Mouse (Mus musculus) kidney, postnatal 4 days (tissue): Measurements from ENCODE around the gene Zar1l.
"Not testable (repeated sequence)": the region's sequence is repeated elsewhere in the genome, so short reads cannot be mapped to it uniquely, and the experiment has no call there.

Experiments
- DNase-seq, 2 experiments: peaks; one replicate each; pipeline ENCODE4 v3.0.0; 2021; ENCODE audit warnings: mixed read lengths in 2 of 2

The Zar1l gene

DNA sequence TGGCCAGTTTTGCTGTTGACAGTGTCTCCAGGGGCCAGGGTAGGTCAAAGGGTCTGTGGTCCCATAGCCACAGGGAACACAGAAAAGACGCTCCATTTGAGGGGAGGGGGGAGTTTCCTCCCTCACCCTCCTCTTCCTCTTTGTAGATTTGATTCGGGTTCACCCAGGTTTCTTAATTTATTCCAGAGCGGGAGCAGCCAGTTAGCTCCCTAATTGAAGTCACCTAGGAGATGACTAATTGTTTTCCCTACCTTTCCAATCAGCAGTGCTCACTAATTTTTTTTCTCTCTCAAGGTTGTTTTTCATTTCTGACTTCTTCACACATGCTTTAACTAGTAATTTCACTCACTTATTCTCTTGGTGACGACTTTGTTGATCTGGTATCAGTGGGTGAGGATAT is at the start of gene Zar1l:
Gene Zar1l (minus strand): TSS at position 101 of the 400 bp plus-strand sequence.
- no peak for DNase-seq

DNA sequence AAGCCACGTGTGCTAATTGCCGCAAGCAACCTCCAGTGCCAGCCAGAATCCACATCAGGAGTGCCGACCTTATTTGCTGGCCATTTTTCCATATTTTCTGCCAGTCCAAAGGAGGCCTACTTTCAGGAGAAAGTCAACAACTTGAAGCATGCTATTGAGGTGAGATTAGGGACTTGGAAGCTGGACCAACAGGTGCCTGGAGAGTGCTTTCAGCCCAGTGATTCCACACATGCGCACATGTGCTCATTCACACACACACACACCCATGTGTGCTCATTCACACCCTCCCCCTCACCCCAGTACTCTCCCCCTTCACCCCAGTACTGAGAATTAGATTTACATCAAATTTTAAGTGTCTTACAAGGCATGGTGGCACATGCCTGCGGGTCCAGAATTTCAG is 49.0 kb upstream of the Zar1l start:
- DNase-seq = no peak

DNA sequence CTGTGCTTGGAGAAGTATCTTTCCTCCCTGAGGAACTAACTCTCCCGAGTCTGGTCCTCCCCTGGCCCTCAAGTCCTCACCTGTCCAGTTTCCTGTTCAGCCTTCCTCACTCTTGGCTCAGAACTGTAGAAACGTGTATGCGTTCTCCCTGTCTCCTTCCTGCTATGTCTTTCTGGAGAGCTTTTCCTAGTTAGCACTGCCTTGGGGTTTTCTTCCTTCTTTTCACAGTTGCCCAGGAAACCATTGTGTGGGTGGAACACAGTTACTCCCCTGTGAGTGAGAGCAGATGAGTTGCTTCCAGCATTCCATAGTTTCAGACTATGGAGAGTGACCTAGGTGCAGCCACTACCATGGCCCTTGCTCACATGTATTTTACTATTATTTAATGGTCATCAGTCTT is 48.3 kb upstream of the Zar1l start:
- DNase-seq = no peak

DNA sequence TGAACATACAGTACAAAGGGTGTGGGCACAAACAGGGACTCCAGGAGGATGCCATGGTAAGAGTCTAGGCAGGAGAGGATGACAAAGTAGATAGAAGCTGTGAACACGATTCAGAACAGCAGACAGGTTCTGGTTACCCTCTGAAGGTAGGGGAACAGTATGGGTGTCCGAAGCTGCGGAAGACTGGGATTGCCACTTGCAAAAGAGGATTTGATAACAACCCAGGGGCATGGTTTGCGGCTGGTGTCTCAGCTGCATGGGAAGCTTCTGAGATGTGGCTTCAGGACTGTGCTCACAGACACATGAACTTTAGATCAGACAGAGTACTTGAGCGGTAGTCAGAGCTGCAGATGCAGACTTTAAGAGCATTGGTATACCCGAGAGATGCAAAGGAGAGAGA is 46.5 kb upstream of the Zar1l start:
- DNase-seq = no peak

DNA sequence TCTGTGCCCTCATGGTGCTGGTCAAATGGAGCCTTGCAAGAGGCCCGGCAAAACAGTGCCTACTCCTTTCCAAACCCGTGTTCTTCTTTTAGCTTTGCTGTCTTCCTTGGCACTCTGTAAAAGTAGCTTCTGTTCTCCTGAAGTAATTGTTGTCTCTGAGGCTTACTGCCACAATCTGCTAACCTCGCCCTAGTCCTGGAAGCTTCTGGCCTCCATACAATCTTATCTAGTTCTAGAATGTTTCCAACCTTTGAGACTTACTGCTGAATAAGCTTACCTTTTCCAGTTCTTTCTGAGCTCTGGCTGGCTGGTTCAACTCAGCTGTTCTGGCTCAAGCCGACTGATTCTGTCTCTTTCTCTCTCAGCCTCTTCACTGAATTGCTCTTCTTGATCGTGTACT is 43.8 kb upstream of the Zar1l start:
- DNase-seq = no peak

DNA sequence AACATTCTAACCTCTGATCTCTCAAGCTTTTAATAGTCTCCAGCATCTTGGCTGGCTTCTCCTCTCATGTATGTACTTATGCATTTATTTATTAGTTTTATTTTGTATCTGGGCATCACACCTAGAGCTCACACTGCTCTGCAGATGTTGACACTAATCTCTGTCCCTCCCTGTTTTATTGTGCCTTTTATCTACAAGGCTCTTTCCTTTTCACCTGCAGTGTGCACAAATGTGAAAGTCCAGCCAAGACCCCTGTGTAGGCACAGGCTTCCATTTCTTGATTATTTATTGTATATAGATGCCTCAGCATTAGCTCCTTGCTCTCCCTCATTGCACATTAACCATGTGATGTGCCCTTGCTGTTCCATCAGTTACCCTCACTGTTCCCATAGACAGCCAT is 43.4 kb upstream of the Zar1l start:
- DNase-seq = no peak

DNA sequence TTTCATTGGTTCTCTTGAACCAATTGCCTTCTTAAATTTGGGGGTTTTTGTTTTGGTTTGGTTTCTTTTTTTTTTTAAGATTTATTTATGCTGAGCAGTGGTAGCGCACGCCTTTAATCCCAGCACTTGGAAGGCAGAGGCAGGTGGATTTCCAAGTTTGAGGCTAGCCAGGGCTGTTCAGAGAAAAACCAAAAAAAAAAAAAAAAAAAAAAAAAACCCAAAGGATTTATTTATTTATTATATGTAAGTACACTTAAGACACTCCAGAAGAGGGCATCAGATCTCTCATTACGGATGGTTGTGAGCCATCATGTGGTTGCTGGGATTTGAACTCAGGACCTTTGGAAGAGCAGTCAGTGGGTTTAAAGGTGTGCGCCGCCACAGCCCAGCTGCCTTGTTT is 42.9 kb upstream of the Zar1l start:
- DNase-seq = no peak

DNA sequence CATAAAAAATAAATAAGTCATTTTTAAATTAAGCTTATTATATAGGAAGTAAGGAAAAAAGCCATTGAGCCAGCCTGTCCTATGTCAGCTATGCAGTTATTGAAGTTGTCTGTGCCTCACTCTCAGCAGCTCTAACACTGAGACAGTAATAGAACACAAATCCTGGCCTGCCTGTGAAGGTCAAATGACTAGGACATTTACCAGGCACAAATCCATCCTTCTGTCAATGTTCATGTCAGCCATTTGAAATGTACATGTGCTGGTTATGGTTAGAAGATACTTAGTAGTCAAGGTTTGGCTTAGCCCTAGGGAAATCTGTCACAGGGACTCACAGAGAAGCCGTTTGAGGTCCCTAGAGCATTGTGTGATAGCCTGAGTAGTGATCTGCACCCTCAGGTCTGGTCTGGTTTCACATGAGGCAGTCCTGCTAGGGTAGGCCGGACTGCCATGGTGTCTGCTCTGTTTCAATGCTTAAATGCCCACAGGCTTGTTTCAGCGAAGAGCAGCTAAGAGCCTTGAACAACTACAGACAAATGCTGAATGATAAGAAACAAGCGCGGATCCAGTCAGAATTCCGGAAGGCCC is 41.6 kb upstream of the Zar1l start:
- no peak for DNase-seq

DNA sequence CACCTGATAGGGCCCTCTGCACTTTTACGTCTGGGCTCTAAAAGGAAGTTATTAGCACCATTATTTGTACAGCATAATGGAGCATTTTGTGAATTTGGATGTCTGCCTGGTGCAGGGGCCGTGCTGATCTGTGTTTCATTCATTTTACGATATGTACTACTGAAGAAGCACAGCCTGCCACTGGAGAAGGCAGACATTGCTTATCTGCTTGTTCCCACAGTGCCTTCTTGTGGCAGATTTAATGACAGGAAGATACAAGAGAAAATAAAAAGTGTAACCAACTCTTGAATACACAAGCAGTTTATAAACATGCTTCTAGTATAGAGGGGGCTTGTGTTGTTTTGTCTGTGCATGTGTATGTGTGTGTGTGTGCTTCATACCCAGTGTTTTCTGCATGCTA is 33.7 kb upstream of the Zar1l start:
- peak; percentile 14 to 33 for DNase-seq

DNA sequence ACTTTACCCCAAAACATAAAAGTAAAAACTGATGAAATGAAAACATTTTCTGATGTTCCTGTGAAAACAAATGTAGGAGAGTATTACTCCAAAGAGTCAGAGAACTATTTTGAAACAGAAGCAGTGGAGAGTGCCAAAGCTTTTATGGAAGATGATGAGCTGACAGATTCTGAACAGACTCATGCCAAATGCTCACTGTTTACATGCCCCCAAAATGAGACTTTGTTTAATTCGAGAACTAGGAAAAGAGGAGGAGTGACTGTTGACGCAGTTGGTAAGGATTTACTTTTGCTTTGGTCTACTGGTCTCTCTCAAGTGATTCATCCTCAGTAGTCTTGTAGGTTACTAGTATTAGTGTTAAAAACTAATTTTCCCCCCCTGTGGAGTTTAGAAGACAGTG is 25.2 kb upstream of the Zar1l start:
- no peak for DNase-seq

DNA sequence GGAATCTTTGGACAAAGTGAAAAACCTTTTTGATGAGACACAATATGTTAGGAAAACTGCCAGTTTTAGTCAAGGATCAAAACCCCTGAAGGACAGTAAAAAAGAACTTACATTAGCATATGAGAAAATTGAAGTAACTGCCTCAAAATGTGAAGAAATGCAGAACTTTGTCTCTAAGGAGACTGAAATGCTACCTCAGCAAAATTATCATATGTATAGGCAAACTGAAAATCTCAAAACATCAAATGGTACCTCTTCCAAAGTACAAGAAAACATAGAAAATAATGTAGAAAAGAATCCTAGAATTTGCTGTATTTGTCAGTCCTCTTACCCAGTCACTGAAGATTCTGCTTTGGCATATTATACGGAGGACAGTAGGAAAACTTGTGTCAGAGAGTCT is 23.3 kb upstream of the Zar1l start:
- no peak for DNase-seq

DNA sequence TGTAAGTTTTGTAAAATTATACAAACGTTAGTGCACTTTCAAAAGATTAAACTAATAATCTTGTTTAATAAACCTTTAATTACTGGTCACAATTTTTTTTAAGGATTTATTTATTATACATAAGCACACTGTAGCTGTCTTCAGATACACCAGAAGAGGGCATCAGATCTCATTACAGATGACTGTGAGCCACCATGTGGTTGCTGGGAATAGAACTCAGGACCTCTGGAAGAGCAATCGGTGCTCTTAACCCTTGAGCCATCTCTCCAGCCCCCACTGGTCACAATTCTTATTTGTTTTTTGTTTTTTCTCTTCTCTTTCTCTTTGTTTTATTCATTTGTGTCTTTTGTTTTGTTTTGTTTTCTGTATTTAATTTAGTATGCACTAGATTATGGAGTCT is 7.3 kb upstream of the Zar1l start:
- no peak for DNase-seq

DNA sequence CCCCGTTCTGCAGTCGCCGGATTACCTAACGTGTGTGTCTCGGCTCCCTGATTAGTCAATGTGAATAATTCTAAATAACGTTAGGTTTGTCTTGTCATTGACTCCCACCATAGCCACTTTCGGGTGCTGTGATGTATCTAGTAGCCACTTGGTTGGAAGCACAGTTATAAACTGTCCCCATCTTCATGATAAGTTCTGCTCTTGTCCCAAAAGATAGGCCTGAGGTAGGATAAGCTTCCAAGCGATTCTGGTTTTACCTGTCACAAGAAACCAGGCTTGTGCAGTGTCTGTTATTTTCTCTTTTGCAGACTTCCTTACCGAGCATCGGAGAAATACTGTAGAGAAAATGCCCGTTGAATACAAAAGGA is 4.9 kb upstream of the Zar1l start:
- DNase-seq = no peak

DNA sequence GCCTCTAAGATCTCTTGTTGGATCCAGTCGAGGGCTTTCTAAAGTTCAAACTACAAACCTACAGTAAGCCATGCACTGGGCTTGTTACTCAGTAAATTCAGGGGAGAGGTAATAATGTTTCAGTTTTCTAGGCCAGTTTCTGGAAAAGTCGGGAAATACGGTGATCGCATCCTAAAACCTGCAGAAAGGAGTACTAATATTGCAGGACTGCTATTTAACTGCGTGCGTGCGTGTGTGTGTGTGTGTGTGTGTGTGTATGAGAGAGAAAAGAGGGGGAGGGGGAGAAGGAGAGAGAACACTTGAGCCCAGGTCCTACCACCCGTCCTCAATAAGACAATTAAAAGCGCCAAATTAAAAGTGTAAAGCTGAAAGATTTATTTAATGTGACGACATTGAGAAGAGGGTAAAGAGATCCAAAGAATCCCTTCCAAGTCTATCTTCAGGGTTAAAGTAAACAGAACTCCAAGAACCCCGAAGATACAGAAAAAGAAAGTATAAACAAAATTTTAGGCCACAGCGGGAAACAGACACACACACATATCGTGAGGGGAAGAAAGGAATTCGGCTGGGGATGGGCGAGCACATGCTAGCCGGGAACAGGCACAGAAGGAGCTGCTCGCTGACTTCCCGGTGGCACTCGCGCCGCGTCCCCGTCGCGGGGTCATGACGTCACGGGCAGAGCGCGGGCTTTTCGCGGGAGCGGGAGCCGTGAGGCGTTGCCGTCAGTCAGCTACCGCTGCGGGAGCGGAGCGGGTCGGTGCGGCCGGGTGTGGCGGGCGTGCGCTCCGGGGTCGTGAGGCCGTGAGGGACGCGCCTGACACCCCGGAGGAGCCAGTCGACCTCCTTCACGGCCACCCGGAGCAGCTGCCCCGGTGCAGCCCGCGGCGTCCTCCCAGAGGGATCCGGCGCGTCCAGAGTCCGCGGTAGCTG is 4.2 kb upstream of the Zar1l start, which contains the start of gene Brca2:
Gene Brca2 (plus strand): TSS at position 694 of the 930 bp plus-strand sequence.
- peak; percentile 95 to 96 for DNase-seq

DNA sequence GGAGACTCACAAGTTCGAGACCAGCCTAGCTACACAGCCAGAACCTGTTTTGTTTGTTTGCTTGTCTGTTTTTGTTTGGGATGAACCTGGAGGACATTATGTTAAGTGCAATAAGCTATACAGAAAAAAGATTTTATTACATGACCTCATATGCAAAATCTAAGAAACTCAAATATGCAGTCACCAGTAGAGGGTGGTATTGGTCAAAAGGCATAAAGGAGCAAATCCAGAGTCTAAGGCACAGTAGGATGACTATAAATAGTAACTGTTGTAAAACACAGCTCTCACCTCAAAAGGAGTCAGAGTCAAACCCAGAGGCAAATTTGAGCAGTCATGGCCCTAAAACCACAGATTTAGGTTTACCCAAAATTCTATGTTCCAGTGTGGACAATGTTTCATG is 1.6 kb upstream of the Zar1l start:
- DNase-seq = no peak

DNA sequence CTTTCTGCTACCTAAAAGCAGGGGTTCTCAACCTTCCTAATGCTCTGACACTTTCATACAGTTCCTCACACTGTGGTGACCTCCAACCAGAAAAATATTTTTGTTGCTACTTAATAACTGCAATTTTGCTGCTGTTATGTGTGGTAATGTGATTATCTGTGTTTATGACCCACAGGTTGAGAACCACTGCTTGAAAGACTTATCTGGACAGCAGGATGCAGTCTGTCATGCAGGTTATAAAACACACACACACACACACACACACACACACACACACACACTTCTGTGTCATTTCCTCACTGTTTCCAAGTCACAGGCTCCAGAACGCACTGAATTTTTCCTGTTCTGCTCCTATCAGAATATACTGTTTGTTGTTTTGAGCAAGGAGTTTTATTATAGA is 3.9 kb downstream of the Zar1l start:
- DNase-seq = no peak

DNA sequence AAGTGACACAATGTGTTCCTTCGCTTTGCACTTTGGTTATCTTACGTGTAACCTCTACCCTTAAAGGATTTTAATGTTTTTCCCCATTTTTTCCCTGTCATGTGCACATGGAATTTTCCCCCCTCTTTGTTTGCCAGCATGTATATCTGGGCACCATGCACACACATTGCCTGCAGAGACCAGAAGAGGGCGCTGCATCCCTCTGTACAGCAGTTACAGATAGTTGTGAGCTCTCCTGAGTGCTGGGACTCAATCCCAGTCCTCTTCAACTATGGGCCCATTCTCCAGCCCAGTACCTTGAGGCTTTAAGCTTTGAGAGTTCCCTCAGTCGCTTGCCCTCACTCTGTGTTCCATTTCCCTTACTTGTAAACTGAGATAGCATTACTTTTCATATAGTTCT is 4.7 kb downstream of the Zar1l start:
- no peak for DNase-seq

DNA sequence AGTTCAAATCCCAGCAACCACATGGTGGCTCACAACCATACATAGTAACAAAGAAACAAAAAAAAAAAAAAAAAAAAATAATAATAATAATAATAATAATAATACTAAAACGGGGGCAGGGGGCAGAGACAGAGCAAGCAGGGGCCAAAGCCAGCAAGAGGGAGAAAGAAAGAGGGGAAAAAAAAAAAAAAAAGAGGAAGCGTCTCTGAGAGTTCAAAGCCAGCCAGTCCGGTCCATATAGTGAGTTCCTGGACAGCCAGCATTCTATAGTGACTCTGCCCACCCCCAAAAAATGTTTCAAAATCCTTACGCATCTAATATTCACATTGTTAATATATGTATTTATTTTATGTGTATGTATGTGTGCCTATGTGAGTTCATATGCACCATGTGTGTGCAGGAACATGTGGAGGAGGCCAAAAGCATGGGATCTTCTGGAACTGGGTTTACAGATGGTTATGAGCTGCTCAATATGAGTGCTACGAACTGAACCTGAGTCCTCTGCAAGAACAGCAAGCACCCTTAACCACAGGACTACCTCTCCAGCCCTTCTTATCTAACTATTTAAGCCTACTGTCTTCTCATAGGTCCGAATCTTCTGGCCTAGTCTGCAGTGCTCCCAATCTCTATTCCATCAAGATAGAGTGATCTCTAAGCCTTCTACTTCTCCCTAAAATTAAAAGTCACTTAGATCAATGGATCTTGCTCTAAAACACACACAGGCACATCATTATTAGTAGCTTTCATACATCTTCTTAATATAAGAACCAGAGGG is 7.3 kb downstream of the Zar1l start:
- no peak for DNase-seq

DNA sequence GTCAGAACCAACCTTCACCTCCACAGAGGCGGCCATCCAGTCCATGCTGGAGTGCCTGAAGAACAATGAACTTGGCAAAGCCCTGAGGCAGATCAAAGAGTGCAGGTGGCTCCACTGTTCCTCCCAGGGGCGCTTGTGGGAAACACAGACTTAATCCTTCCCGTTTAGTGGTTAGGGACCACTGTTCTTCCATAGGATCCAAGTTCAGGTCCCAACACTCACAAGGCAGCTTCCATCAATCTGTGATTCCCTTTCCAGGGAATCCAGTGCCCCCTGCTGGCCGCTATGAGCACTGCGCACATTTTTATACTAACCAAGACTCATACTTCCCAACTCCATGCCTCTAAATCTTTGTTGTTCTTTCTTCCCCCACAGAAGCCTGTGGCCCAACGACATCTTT is 22.2 kb downstream of the Zar1l start:
- peak; percentile 62 to 63 for DNase-seq

DNA sequence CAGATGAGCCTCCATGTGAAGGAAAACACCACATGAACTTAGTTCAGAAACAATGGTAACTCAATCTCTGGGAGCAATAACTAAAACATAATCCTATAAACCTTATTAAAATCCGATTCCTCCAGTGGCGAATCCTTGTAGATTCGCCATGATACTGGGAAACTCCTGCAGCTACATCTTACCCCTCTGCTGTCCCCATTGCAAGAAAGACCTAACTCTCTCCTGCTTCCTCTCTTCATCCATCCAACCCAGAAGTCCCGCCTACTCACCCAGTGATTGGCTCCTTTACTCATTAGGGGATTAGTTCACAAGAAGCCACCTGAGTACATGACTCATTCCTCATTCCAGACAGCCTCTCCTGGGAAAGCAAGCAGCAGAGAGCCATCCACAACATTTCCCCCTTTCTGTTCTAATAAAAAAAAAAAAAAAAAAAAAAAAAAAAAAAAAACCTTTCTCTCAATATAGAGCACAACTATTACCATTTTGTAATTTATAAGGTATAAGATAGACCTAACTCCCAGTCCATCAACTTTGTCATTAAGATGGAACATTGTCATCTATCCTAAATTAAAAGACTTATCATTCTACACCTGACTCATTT is 26.3 kb downstream of the Zar1l start:
- not testable (repeated sequence) for DNase-seq

DNA sequence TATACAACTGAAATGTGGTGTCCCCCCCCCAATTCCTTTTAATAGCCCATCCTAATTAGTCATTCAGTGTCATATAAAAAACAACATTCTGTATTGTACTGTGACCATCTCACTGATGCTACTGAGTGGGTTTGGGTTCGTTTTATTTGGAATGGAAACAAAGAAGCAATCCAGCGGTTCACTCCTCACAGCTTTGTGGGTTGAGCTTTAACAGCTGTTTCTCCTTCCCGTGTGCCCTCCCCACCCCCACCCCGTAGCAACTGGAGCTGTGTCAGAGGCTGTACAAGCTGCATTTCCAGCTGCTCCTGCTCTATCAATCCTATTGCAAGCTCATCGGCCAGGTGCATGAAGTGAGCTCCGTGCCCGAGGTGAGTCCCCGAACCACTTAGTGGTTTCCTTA is 27.1 kb downstream of the Zar1l start:
- DNase-seq = peak in 1 of 2 experiments; percentile 11

DNA sequence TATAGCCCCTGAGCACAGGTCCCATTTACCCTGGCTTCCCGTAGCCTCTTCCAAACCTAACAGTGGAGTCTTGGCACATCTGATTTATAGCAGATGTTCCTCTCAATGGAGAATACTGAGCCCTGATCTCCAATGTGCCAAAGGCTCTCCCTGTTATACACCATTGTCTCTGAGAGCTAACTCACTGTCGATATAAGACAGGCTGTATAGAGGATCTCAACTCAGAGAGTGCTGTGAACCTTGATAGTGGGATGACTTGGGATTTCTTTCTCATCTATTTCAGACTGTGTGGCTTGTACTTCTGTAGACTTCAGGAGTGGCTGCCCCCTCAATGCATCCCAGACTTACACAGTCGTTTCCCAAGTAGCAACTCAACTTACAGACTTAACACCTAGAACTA is 27.7 kb downstream of the Zar1l start:
- DNase-seq = no peak

DNA sequence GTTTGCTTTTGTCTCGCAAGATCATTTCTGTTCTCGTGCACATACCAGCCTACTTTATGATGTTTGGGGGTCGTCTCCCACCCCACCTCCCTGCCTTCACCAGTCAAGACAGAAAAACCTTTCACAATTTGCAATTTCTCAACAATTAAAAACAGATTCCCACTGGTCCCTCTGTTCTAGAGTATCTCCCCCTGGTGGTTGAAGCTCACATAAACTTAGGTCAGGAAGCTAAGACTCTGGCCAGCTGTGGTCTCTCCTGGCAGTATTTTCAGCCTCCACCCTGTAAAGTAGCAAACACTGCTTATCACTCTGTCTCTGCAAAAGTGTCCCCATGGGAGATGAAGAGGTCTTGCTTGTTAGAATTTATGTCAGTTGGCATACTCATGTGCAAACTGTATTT is 32.8 kb downstream of the Zar1l start:
- peak; percentile 55 to 71 for DNase-seq
